ENCODE assay signal across 19 mouse cellular contexts in genomic region chr16:18723186-18723843, GRCm38 (mm10).
"Had no signal": no experiment of that assay in that cellular context is flagged by ENCODE, and none has a peak within 500 bp of the region (broad histone marks: within the 10 kb centered on the region; RNA-seq: fewer than 3 reads in every experiment).

No protein-coding gene starts in this region.

- H3K27ac ChIP-seq: intestine, embryonic 15.5 days; kidney, embryonic 15.5 days; limb, embryonic 10.5 days; limb, embryonic 13.5 days; liver, embryonic 12.5 days; liver, embryonic 15.5 days; midbrain, embryonic 10.5 days; midbrain, embryonic 13.5 days had no signal

- H3K36me3 ChIP-seq: intestine, embryonic 15.5 days; kidney, embryonic 15.5 days; limb, embryonic 10.5 days; limb, embryonic 13.5 days; liver, embryonic 12.5 days; liver, embryonic 15.5 days; midbrain, embryonic 10.5 days; midbrain, embryonic 13.5 days had no signal

- H3K4me1 ChIP-seq: intestine, embryonic 15.5 days; limb, embryonic 10.5 days; limb, embryonic 13.5 days; liver, embryonic 12.5 days; liver, embryonic 15.5 days; midbrain, embryonic 10.5 days; midbrain, embryonic 13.5 days had no signal

- H3K4me2 ChIP-seq: intestine, embryonic 15.5 days; kidney, embryonic 15.5 days; limb, embryonic 13.5 days; liver, embryonic 12.5 days; liver, embryonic 15.5 days; lung, embryonic 14.5 days; midbrain, embryonic 13.5 days had no signal

- H3K27me3 ChIP-seq: intestine, embryonic 15.5 days; kidney, embryonic 15.5 days; limb, embryonic 13.5 days; midbrain, embryonic 13.5 days had no signal

- H3K9me3 ChIP-seq: intestine, embryonic 15.5 days; kidney, embryonic 15.5 days; limb, embryonic 10.5 days; limb, embryonic 13.5 days; liver, embryonic 12.5 days; liver, embryonic 15.5 days; megakaryocyte, embryonic 14.5 days; midbrain, embryonic 10.5 days; midbrain, embryonic 13.5 days had no signal

- ATAC-seq: intestine, embryonic 15.5 days; liver, embryonic 12.5 days; midbrain, embryonic 13.5 days; midbrain, embryonic 16.5 days had no signal

- H3K4me3 ChIP-seq: intestine, embryonic 15.5 days; kidney, embryonic 15.5 days; limb, embryonic 10.5 days; limb, embryonic 13.5 days; liver, embryonic 12.5 days; liver, embryonic 15.5 days; megakaryocyte, embryonic 14.5 days; midbrain, embryonic 10.5 days; midbrain, embryonic 13.5 days had no signal

- H3K9ac ChIP-seq: intestine, embryonic 15.5 days; kidney, embryonic 15.5 days; limb, embryonic 13.5 days; liver, embryonic 12.5 days; liver, embryonic 15.5 days; lung, embryonic 14.5 days; midbrain, embryonic 13.5 days had no signal

- DNase-seq: kidney, adult 11 months; kidney, adult 8-10 months; kidney, postnatal 10 days; kidney, postnatal 36 days; layer of hippocampus, adult 9-11 months; liver; thymus, adult 18-20 months; thymus, postnatal 36 days had no signal
